Mouse (Mus musculus) kidney, embryonic 15.5 days (tissue): ENCODE results near the gene Pld5. TPM values are rescaled to one million over a fixed set of nuclear protein-coding genes. Genes with fewer than 3 reads are reported as not detected.

Experiments used
- ATAC-seq: fragments of 200-750 bp; cut with Nextera tagmentation; replicated peaks from 2 replicates; pipeline ENCODE4 v1.8.0; 2017; ENCODE audit warnings: moderate TSS enrichment; ENCODE audit not compliant: low FRiP score
- H3K27ac ChIP-seq: fragments of 300-500 bp; sonication (generic); 2 replicates; pipeline ENCODE4 v1.5.1; 2015; ENCODE audit warnings: mild to moderate bottlenecking, inconsistent platforms
- H3K27me3 ChIP-seq: fragments of 300-500 bp; sonication (generic); 2 replicates; pipeline ENCODE4 v1.6.1; 2015; ENCODE audit warnings: inconsistent platforms
- H3K36me3 ChIP-seq: fragments of 300-500 bp; sonication (generic); 2 replicates; pipeline ENCODE4 v1.6.1; 2015; ENCODE audit warnings: inconsistent platforms
- H3K4me1 ChIP-seq: fragments of 300-500 bp; sonication (generic); 2 replicates; pipeline ENCODE4 v1.6.1; 2015; ENCODE audit warnings: inconsistent platforms
- H3K4me2 ChIP-seq: fragments of 300-500 bp; sonication (generic); 2 replicates; pipeline ENCODE4 v1.6.1; 2015; ENCODE audit warnings: moderate library complexity, mild to moderate bottlenecking, inconsistent platforms
- H3K4me3 ChIP-seq: fragments of 300-500 bp; sonication (generic); replicated peaks from 2 replicates; pipeline ENCODE4 v1.5.1; 2015; ENCODE audit warnings: mild to moderate bottlenecking, inconsistent platforms
- H3K9ac ChIP-seq: fragments of 300-500 bp; sonication (generic); 2 replicates; pipeline ENCODE4 v1.6.1; 2015; ENCODE audit warnings: mild to moderate bottlenecking, inconsistent platforms
- H3K9me3 ChIP-seq: fragments of 300-500 bp; sonication (generic); replicated peaks from 2 replicates; pipeline ENCODE4 v1.6.1; 2016; ENCODE audit warnings: inconsistent platforms
- WGBS: fragments of 180-500 bp; shearing (Covaris S2); methylation state at CpG from one replicate; pipeline ENCODE4 v1.1.7; 2015; ENCODE audit warnings: mixed read lengths; 5-methylcytosine and 5-hydroxymethylcytosine counted together
- polyA plus RNA-seq: library from polyadenylated mRNA; unstranded; fragments of >200 nt; fragmentation: Nextera tagmentation; extraction: Ambion mirVana; gene quantifications from 2 replicates; pipeline ENCODE4 v1.2.1, GENCODE M21; 2015

The Pld5 gene
- polyA plus RNA-seq, 1 experiment from 2014 or later, result 2.5 TPM

GRCm38 (mm10) chr1:176212922-176213644 lies 62.0 kb downstream of the Pld5 start:
- Histone ChIP-seq H3K4me3 (peak overlapping the region; percentile 22), H3K9ac (no peak overlapping the region)

GRCm38 (mm10) chr1:176210803-176211202 lies 64.3 kb downstream of the Pld5 start:
- WGBS, result 96% methylated on average over 1 of the region's 1 CpGs
- Histone ChIP-seq H3K9me3 (no peaks in the 10 kb centered on the region), H3K27me3 (0 out of 2 replicates have a peak, but pooled peaks cover 4% of the 10 kb centered on the region), H3K27ac (no peak overlapping the region), H3K4me3 (no peak overlapping the region), H3K4me2 (no peak overlapping the region), H3K9ac (no peak overlapping the region), H3K4me1 (peaks cover 13% of the 10 kb centered on the region), H3K36me3 (no peaks in the 10 kb centered on the region)
- ATAC-seq, result no peak

More at GRCm38 (mm10) chr1:176212922-176213644, 62.0 kb downstream of the Pld5 start:
- peaks cover 13% of the 10 kb centered on the region for H3K4me1 ChIP-seq
- H3K27ac ChIP-seq, result no peak overlapping the region
- no peaks in the 10 kb centered on the region for H3K9me3 ChIP-seq
- no peak; the same call in 1 of the 2 replicates for ATAC-seq
- H3K27me3 ChIP-seq, result 0 out of 2 replicates have a peak, but pooled peaks cover 4% of the 10 kb centered on the region
- 55% methylated on average over 9 of the region's 9 CpGs for WGBS
- peak overlapping the region; percentile 55 for H3K4me2 ChIP-seq
- H3K36me3 ChIP-seq, result no peaks in the 10 kb centered on the region

GRCm38 (mm10) chr1:176208014-176208413 lies 67.1 kb downstream of the Pld5 start:
- WGBS, result 86% methylated on average over 2 of the region's 2 CpGs
- H3K27me3 ChIP-seq, result no peaks in the 10 kb centered on the region
- ATAC-seq, result no peak

GRCm38 (mm10) chr1:176202360-176202759 lies 72.8 kb downstream of the Pld5 start:
- Histone ChIP-seq H3K4me2 (no peak overlapping the region), H3K27me3 (no peaks in the 10 kb centered on the region), H3K4me3 (no peak overlapping the region), H3K9ac (no peak overlapping the region), H3K27ac (no peak overlapping the region), H3K9me3 (no peaks in the 10 kb centered on the region), H3K4me1 (no peaks in the 10 kb centered on the region), H3K36me3 (no peaks in the 10 kb centered on the region)
- no peak for ATAC-seq
- WGBS, result 71% methylated on average over 3 of the region's 3 CpGs

More at GRCm38 (mm10) chr1:176208014-176208413, 67.1 kb downstream of the Pld5 start:
- Histone ChIP-seq H3K4me3 (no peak overlapping the region), H3K36me3 (no peaks in the 10 kb centered on the region), H3K4me1 (peaks cover 3% of the 10 kb centered on the region; the same call in 1 of the 2 replicates), H3K9ac (no peak overlapping the region), H3K9me3 (no peaks in the 10 kb centered on the region), H3K4me2 (no peak overlapping the region), H3K27ac (no peak overlapping the region)

DNA sequence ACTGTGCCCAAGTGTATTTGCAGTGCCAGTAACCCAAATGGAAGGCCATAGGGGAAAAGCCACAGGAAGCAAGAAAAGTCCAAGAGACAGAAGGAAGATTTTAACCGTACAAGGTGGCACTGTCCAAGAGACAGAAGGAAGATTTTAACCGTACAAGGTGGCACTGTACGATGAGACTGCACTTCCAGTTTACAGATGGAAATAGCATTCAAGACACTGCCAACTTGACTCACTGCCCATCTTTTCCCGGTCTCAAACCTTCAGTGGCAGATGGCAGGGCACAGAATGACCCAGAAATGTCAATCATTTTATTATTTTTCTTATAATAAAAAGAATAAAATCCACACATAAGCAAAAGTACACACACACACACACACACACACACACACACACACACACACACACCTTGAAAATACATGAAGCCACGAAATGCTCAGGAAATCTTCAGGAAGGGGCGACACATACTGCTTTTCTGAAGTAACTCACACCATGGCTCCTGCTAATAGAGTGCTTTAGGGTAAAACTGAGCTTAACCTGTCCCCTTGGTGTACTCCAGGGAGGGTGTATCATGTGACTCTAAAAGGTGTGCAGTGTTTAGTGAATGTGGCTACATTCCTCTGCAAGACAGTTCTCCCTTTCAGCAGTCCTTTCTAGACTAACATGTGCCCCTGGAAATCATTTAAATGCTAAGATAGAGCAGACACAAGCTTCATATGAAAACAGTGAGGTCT lies 77.9 kb downstream of the Pld5 start:
- H3K4me3 ChIP-seq, result no peak overlapping the region
- no peaks in the 10 kb centered on the region for H3K4me1 ChIP-seq
- no peak overlapping the region for H3K27ac ChIP-seq
- H3K9ac ChIP-seq, result no peak overlapping the region
- H3K27me3 ChIP-seq, result no peaks in the 10 kb centered on the region
- ATAC-seq, result no peak
- WGBS, result 85% methylated on average over 6 of the region's 6 CpGs
- H3K4me2 ChIP-seq, result no peak overlapping the region
- no peaks in the 10 kb centered on the region for H3K9me3 ChIP-seq
- no peaks in the 10 kb centered on the region for H3K36me3 ChIP-seq

DNA sequence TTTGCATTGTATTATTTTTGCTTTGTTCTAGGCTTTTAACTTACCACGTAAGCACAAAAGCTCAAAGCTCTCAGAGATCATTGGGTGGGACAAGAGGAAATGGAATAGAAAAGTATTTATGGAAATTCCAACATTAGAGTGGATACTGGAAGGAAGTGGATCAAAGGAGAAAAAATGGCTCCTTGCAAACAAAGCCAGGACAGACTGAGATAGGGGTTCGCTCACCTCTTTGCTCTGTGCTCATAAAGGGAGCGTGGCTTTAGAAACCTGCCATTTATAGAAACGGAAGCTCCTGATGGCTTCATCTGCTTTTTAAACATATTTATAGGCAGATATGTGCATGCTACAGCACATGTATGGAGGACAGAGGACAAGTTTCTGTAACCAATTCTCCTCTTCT lies 78.8 kb downstream of the Pld5 start:
- H3K4me2 ChIP-seq, result no peak overlapping the region
- H3K36me3 ChIP-seq, result no peaks in the 10 kb centered on the region
- H3K4me1 ChIP-seq, result no peaks in the 10 kb centered on the region
- no peaks in the 10 kb centered on the region for H3K9me3 ChIP-seq
- H3K27ac ChIP-seq, result no peak overlapping the region
- H3K4me3 ChIP-seq, result no peak overlapping the region
- no peak for ATAC-seq
- no peaks in the 10 kb centered on the region for H3K27me3 ChIP-seq
- H3K9ac ChIP-seq, result no peak overlapping the region
- 89% methylated on average over 4 of the region's 4 CpGs for WGBS

DNA sequence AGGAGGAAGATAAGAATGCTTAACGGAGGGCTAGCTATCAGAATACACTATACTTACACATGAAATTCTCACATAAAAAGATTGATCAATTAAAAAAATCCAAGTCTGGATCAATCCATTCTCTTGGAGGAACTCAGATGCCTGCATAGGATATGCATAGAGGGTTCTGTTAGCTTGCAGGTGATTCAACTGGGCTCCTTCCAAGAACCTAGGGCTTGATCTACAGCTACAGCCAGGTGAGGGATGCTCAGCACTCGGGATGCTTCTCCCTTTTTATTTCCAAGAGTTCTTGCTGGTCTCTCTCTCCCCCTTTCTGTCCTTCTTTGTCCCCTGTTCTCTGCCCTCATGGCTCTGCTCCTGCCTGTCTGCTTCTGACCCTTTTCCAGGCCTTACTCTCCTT lies 80.4 kb downstream of the Pld5 start:
- ATAC-seq, result no peak
- no peaks in the 10 kb centered on the region for H3K36me3 ChIP-seq
- no peak overlapping the region for H3K9ac ChIP-seq
- no peaks in the 10 kb centered on the region for H3K9me3 ChIP-seq
- no peaks in the 10 kb centered on the region for H3K27me3 ChIP-seq
- H3K27ac ChIP-seq, result no peak overlapping the region
- WGBS, result 81% methylated on average over 2 of the region's 2 CpGs
- no peak overlapping the region for H3K4me3 ChIP-seq
- no peak overlapping the region for H3K4me2 ChIP-seq
- no peaks in the 10 kb centered on the region for H3K4me1 ChIP-seq

DNA sequence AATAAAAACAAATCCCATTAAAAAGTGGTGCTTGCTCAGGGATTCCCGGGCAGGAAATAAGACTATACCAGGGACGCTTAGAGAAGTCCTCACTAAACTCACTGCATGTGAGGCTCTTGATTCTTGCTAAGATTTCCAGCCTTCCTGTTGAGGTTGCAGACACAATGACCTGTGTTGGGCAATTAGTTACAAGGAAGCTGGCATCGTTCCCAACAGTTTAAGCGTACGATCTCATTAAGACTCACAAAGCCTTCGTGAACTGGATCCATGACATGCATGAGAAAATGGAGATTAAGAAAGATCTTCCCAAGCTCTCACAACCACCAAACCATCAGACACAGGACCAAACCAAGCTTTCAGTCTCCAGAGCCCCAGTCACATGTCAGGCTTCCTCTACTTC lies 91.1 kb downstream of the Pld5 start:
- WGBS, result 67% methylated on average over 6 of the region's 6 CpGs
- ATAC-seq, result no peak
- H3K36me3 ChIP-seq, result no peaks in the 10 kb centered on the region
- H3K27me3 ChIP-seq, result no peaks in the 10 kb centered on the region
- H3K9me3 ChIP-seq, result no peaks in the 10 kb centered on the region
- no peak overlapping the region for H3K4me2 ChIP-seq
- H3K9ac ChIP-seq, result no peak overlapping the region
- no peak overlapping the region for H3K27ac ChIP-seq
- no peak overlapping the region for H3K4me3 ChIP-seq
- no peaks in the 10 kb centered on the region for H3K4me1 ChIP-seq

DNA sequence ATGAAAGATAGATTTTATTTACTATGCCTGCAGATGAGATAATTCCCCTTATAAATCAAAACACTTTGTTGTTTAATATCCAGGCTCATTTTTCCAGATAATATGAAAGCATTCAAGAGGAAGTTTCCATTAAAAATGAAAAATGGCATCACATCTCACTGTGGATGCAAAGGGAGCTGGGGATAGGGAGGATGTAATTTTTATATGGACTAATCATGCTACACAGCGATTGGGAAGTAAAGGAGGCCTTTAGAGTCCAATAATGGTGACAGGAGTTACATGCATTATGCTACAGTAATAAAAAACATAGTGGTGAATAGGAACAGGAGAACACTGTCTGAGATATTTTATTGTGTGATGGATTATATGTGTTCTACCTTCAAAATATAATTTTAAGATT lies 100.1 kb downstream of the Pld5 start:
- H3K4me2 ChIP-seq, result no peak overlapping the region
- H3K27me3 ChIP-seq, result no peaks in the 10 kb centered on the region
- H3K9me3 ChIP-seq, result no peaks in the 10 kb centered on the region
- 71% methylated on average over 1 of the region's 1 CpGs for WGBS
- no peak overlapping the region for H3K27ac ChIP-seq
- no peak overlapping the region for H3K9ac ChIP-seq
- H3K4me1 ChIP-seq, result no peaks in the 10 kb centered on the region
- ATAC-seq, result no peak
- no peak overlapping the region for H3K4me3 ChIP-seq
- no peaks in the 10 kb centered on the region for H3K36me3 ChIP-seq

DNA sequence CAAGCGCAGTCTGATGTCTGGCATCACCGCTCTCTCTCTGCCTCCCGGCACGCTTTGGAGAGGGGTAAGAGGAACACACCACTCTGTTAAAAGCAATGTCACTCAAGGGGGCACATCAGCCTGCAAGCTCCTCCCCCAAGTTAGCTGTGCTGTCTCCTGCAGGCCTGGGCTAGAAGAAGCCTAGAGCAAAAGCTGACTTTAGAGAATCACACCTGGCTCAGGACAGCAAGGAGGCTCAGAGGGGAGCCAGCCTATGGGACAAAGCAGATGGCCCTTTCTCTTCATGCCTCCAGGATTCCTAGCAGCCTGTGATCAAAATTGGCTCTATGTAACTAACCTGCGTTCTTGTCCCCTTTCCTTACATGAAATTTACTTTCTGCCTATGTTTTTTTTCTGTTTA lies 107.3 kb downstream of the Pld5 start:
- 69% methylated on average over 5 of the region's 5 CpGs for whole genome bisulfite sequencing
- ATAC-seq, result no peak
- H3K4me3 ChIP-seq, result no peak overlapping the region

DNA sequence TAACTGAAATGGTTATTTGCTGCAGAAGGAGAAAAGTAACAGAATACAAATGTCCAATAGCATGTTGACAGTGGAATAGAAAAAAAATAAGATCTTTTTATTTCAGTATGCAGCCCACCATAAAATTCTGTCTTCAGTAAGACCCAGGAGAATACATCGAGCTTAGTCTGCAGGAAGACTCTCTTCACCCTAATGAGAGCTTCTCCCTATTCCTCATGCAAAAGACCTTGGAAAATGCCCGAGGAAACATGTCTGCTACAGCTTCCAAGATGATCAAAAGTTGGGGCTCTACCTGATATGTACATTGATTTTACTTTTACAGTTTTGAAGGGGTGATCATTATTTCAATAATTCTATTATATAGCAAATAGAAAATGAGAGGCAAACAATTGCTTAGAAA lies 108.0 kb downstream of the Pld5 start:
- no peak overlapping the region for H3K4me3 ChIP-seq
- no peak overlapping the region for H3K27ac ChIP-seq
- H3K4me1 ChIP-seq, result no peaks in the 10 kb centered on the region
- no peaks in the 10 kb centered on the region for H3K36me3 ChIP-seq
- no peaks in the 10 kb centered on the region for H3K9me3 ChIP-seq
- WGBS, result 73% methylated on average over 2 of the region's 2 CpGs
- H3K4me2 ChIP-seq, result no peak overlapping the region
- no peak overlapping the region for H3K9ac ChIP-seq
- no peak for ATAC-seq
- H3K27me3 ChIP-seq, result no peaks in the 10 kb centered on the region

More for the DNA sequence above, 107.3 kb downstream of the Pld5 start:
- Histone ChIP-seq H3K27me3 (no peaks in the 10 kb centered on the region), H3K9me3 (no peaks in the 10 kb centered on the region), H3K9ac (no peak overlapping the region), H3K27ac (no peak overlapping the region), H3K4me2 (no peak overlapping the region), H3K36me3 (no peaks in the 10 kb centered on the region), H3K4me1 (no peaks in the 10 kb centered on the region)

DNA sequence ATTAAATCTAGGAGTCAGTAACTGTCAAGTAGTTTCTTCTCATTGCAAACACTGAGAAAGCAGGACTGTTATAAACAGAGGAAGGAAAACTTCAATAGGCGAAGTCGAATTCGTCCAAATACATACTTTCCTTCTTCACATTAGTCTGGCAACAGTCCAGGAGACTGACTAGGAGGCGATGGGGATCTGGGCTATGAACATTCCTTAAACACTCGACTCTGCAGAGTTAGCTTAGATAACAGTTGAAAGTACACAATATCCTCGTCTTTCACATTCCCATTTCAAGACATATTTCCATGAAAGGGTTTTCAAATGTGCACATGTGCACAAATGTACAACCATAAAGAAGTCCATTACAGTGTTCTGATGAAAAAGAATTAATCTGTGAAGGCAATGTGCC lies 129.8 kb downstream of the Pld5 start:
- Histone ChIP-seq H3K4me2 (no peak overlapping the region), H3K9me3 (no peaks in the 10 kb centered on the region), H3K36me3 (no peaks in the 10 kb centered on the region), H3K9ac (no peak overlapping the region), H3K27ac (no peak overlapping the region), H3K4me3 (no peak overlapping the region), H3K27me3 (no peaks in the 10 kb centered on the region), H3K4me1 (no peaks in the 10 kb centered on the region)
- no peak for ATAC-seq
- 61% methylated on average over 6 of the region's 6 CpGs for WGBS
